Mouse (Mus musculus): Measurements from ENCODE around the gene Ccdc184. TPM values are rescaled to one million over a fixed set of nuclear protein-coding genes. Genes with fewer than 3 reads are reported as not detected.

The Ccdc184 gene
- polyA plus RNA-seq, 1 experiment from 2014 or later, result not detected

DNA sequence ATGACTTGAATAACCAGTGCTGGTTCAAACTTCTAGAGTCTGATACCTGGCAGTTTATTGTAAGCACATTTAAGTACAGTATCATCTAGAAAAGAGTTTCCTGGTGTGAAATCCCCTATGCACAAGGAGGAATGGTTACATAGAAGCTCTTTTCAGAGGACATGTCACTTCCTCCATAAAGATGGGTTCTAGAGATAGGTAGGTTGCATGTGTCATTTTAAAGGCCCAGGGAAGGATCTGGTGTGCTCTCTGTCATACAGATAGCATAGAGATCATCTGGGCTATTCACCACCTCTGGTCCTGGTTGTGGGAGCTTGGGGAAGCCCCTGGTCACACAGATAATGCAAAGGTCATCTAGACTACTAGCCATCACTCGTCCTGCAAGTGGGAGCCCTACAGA lies 9.7 kb upstream of the Ccdc184 start:
- 35% methylated on average over 1 of the region's 1 CpGs for WGBS (ENCODE audit: insufficient replicate concordance)
- Histone ChIP-seq H3K4me3 (no peak overlapping the region), H3K4me2 (no peak overlapping the region), H3K9ac (no peak overlapping the region), H3K27me3 (replicated peaks) (peaks cover 11% of the 10 kb centered on the region; the same call in 1 of the 2 replicates), H3K4me1 (peaks cover 6% of the 10 kb centered on the region; the same call in 1 of the 2 replicates), H3K9me3 (replicated peaks) (no peaks in the 10 kb centered on the region), H3K36me3 (no peaks in the 10 kb centered on the region), H3K27ac (no peak overlapping the region)
- ATAC-seq, result no peak

- no peak overlapping the region for H3K9ac ChIP-seq
- no peaks in the 10 kb centered on the region for H3K9me3 ChIP-seq (replicated peaks)
- H3K27ac ChIP-seq, result no peak overlapping the region
- WGBS (ENCODE audit: insufficient replicate concordance), result 53% methylated on average over 19 of the region's 19 CpGs
- H3K27me3 ChIP-seq (replicated peaks), result peaks cover 41% of the 10 kb centered on the region
- H3K4me1 ChIP-seq, result peaks cover 6% of the 10 kb centered on the region; the same call in 1 of the 2 replicates
- no peak overlapping the region for H3K4me2 ChIP-seq
- H3K4me3 ChIP-seq, result no peak overlapping the region
- H3K36me3 ChIP-seq, result no peaks in the 10 kb centered on the region
- ATAC-seq, result no peak
Observed at GRCm38 (mm10) chr15:98161026-98161805, 5.7 kb upstream of the Ccdc184 start.

DNA sequence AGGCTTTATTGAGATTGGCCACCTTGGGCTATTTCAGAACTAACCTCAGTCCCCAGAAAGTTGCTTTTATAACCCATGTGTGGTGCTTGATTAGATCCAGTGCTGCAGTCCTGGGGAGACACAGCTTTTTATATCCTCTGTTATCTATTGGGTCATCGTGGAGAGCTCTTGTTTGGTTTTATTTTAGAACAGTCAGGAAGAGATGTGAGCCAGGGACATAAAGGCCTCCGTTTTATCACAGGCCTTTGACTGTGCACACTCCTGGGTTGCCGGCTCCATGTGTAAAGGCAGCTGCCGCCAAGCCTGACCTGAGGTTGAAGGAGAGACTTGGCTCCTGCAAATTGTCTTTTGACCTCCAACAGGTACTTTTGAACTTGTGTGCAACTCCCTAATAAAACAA lies 4.4 kb upstream of the Ccdc184 start:
- WGBS (ENCODE audit: insufficient replicate concordance), result 45% methylated on average over 4 of the region's 4 CpGs
- no peaks in the 10 kb centered on the region for H3K9me3 ChIP-seq (replicated peaks)
- H3K4me2 ChIP-seq, result no peak overlapping the region
- no peak for ATAC-seq
- no peak overlapping the region for H3K9ac ChIP-seq
- peaks cover 9% of the 10 kb centered on the region for H3K4me1 ChIP-seq
- no peaks in the 10 kb centered on the region for H3K36me3 ChIP-seq
- H3K4me3 ChIP-seq, result no peak overlapping the region
- no peak overlapping the region for H3K27ac ChIP-seq
- H3K27me3 ChIP-seq (replicated peaks), result peaks cover 54% of the 10 kb centered on the region

GRCm38 (mm10) chr15:98165525-98165924 lies 1.4 kb upstream of the Ccdc184 start, which contains the start of gene Asb8:
Gene Asb8 (minus strand): TSS chr15:98165625.
- H3K4me3 ChIP-seq, result no peak within 1 kb of the TSS
- ATAC-seq, result no peak
- no peaks in the 10 kb centered on the region for H3K9me3 ChIP-seq (replicated peaks)
- no peaks in the 10 kb centered on the region for H3K36me3 ChIP-seq
- H3K27me3 ChIP-seq (replicated peaks), result peaks cover 83% of the 10 kb centered on the region
- H3K4me1 ChIP-seq, result peaks cover 13% of the 10 kb centered on the region
- no peak within 1 kb of the TSS for H3K27ac ChIP-seq
- no peak within 1 kb of the TSS for H3K9ac ChIP-seq
- H3K4me2 ChIP-seq, result no peak within 1 kb of the TSS
- WGBS (ENCODE audit: insufficient replicate concordance), result 60% methylated on average over 5 of the region's 5 CpGs

DNA sequence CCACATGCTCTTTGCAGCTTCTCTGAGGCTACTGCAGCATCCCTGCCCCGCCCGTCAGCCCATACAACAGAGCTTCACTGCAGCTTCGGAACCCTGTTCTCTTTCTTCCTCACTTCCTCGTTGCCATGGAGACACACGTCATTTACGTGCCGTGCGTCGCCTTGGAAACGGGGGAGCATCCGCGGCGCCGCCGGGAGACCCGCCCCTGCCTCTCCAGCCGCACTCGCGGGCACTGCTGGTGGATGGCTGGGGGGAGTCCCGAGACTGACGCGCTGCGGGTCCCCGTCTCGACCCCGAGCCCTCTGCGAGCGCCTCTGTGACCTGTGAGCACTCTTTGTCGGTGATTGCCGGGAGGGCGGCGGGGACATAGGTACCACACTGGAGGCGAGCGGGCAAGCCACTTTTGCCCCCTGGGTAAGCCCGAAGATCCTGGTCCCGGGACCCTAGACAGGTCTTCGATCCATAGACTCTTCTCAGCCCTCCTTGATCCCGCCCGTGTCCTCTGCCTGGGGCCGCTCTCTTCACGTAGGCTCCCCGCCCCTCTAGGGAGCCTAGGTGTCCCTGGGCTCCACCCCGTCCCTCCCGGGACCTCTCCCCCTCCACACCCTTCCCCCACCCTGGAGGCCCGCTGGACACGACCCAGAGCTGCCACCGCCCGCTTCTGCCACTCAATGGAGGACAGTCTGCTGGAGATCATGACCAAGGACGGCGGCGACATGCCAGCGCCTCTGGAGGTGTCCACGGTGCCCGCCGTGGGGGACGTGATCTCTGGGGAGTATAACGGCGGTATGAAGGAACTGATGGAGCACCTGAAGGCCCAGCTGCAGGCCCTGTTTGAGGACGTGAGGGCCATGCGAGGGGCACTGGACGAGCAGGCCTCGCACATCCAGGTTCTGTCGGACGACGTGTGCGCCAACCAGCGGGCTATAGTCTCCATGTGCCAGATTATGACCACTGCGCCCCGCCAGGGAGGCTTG lies 975 bp downstream of the Ccdc184 start:
- WGBS (ENCODE audit: insufficient replicate concordance), result 4% methylated on average over 69 of the region's 69 CpGs
- Histone ChIP-seq H3K9ac (no peak overlapping the region), H3K27ac (no peak overlapping the region), H3K4me1 (peaks cover 7% of the 10 kb centered on the region), H3K4me3 (peak overlapping the region; percentile 18), H3K9me3 (replicated peaks) (no peaks in the 10 kb centered on the region), H3K36me3 (no peaks in the 10 kb centered on the region), H3K4me2 (peak overlapping the region; percentile 46), H3K27me3 (replicated peaks) (peaks cover 97% of the 10 kb centered on the region)
- ATAC-seq, result 0 out of 2 replicates have a peak, but pooled peaks have one; percentile 32

GRCm38 (mm10) chr15:98168622-98169004 lies 1.7 kb downstream of the Ccdc184 start:
- peaks cover 97% of the 10 kb centered on the region for H3K27me3 ChIP-seq (replicated peaks)
- peaks cover 7% of the 10 kb centered on the region for H3K4me1 ChIP-seq
- no peak for ATAC-seq
- H3K9ac ChIP-seq, result no peak overlapping the region
- H3K9me3 ChIP-seq (replicated peaks), result no peaks in the 10 kb centered on the region
- WGBS (ENCODE audit: insufficient replicate concordance), result 8% methylated on average over 18 of the region's 19 CpGs
- H3K4me2 ChIP-seq, result no peak overlapping the region
- H3K27ac ChIP-seq, result no peak overlapping the region
- no peaks in the 10 kb centered on the region for H3K36me3 ChIP-seq
- no peak overlapping the region for H3K4me3 ChIP-seq

GRCm38 (mm10) chr15:98170365-98170764 lies 3.4 kb downstream of the Ccdc184 start:
- Histone ChIP-seq H3K27me3 (replicated peaks) (peaks cover 94% of the 10 kb centered on the region), H3K27ac (no peak overlapping the region), H3K9ac (no peak overlapping the region), H3K4me1 (peaks cover 7% of the 10 kb centered on the region), H3K9me3 (replicated peaks) (no peaks in the 10 kb centered on the region), H3K4me2 (no peak overlapping the region), H3K36me3 (no peaks in the 10 kb centered on the region), H3K4me3 (no peak overlapping the region)
- ATAC-seq, result no peak
- WGBS (ENCODE audit: insufficient replicate concordance), result 26% methylated on average over 7 of the region's 7 CpGs

GRCm38 (mm10) chr15:98170917-98171316 lies 4.0 kb downstream of the Ccdc184 start:
- no peak for ATAC-seq
- Histone ChIP-seq H3K4me2 (no peak overlapping the region), H3K27ac (no peak overlapping the region), H3K9ac (no peak overlapping the region), H3K4me1 (peaks cover 7% of the 10 kb centered on the region), H3K27me3 (replicated peaks) (peaks cover 93% of the 10 kb centered on the region), H3K4me3 (no peak overlapping the region), H3K9me3 (replicated peaks) (no peaks in the 10 kb centered on the region), H3K36me3 (no peaks in the 10 kb centered on the region)
- WGBS (ENCODE audit: insufficient replicate concordance), result 51% methylated on average over 9 of the region's 9 CpGs

- ATAC-seq, result no peak
- H3K36me3 ChIP-seq, result no peaks in the 10 kb centered on the region
- 55% methylated on average over 5 of the region's 5 CpGs for WGBS (ENCODE audit: insufficient replicate concordance)
Observed at GRCm38 (mm10) chr15:98172113-98172512, 5.2 kb downstream of the Ccdc184 start.

DNA sequence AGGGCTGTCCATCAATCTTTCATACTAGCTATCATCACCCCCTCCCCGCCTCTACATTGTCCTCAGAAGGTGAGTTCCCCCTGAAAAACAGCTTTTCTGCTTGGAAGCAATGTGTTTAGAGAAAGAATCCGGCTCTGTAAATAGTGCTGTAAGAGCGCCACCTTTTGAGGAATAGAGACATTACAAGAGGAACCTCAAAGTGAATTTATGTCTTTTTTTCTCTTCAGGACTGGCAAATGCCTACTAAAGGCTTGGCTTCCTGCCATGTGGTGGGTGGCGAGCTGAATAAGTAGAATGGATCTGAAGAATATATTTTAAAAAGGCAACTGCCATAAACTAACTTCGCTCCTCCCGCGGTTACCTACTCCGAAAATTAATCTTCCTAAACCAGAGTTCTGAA lies 6.9 kb downstream of the Ccdc184 start:
- H3K9me3 ChIP-seq (replicated peaks), result no peaks in the 10 kb centered on the region
- no peak overlapping the region for H3K4me3 ChIP-seq

More at GRCm38 (mm10) chr15:98172113-98172512, 5.2 kb downstream of the Ccdc184 start:
- no peak overlapping the region for H3K9ac ChIP-seq
- no peak overlapping the region for H3K27ac ChIP-seq
- peaks cover 91% of the 10 kb centered on the region for H3K27me3 ChIP-seq (replicated peaks)
- H3K9me3 ChIP-seq (replicated peaks), result no peaks in the 10 kb centered on the region
- H3K4me3 ChIP-seq, result no peak overlapping the region
- peaks cover 7% of the 10 kb centered on the region for H3K4me1 ChIP-seq
- H3K4me2 ChIP-seq, result no peak overlapping the region

GRCm38 (mm10) chr15:98177320-98177719 lies 10.4 kb downstream of the Ccdc184 start:
- Histone ChIP-seq H3K27ac (no peak overlapping the region), H3K4me2 (no peak overlapping the region), H3K27me3 (replicated peaks) (peaks cover 83% of the 10 kb centered on the region), H3K9ac (no peak overlapping the region), H3K4me3 (no peak overlapping the region), H3K4me1 (peaks cover 10% of the 10 kb centered on the region; the same call in 1 of the 2 replicates), H3K36me3 (no peaks in the 10 kb centered on the region), H3K9me3 (replicated peaks) (no peaks in the 10 kb centered on the region)
- 62% methylated on average over 3 of the region's 3 CpGs for WGBS (ENCODE audit: insufficient replicate concordance)
- no peak for ATAC-seq

More for the DNA sequence above, 6.9 kb downstream of the Ccdc184 start:
- Histone ChIP-seq H3K4me1 (no peaks in the 10 kb centered on the region), H3K4me2 (no peak overlapping the region), H3K36me3 (no peaks in the 10 kb centered on the region), H3K27ac (no peak overlapping the region), H3K9ac (no peak overlapping the region), H3K27me3 (replicated peaks) (peaks cover 87% of the 10 kb centered on the region)
- WGBS (ENCODE audit: insufficient replicate concordance), result 41% methylated on average over 8 of the region's 8 CpGs
- ATAC-seq, result no peak

All from liver, embryonic 12.5 days (tissue).